8 mouse cellular contexts compared by ENCODE assay signal in genomic region chr13:36731931-36732461, GRCm38 (mm10). TPM values are rescaled to one million over a fixed set of nuclear protein-coding genes. Genes with fewer than 3 reads are reported as not detected.
A peak's percentile ranks its signal among the peaks of the same experiment; 100 is the strongest.
DNase-seq lines count a peak whose midpoint lies in the region; ATAC-seq lines count a peak whose summit lies in the region.

No protein-coding gene starts in this region.

- peaks cover 90% of the 10 kb centered on the region for H3K27me3 ChIP-seq in embryonic facial prominence, embryonic 14.5 days (replicated peaks; ENCODE audit: control insufficient read depth, insufficient read depth, low read length)
- peaks cover 54% of the 10 kb centered on the region for H3K27me3 ChIP-seq in intestine, embryonic 15.5 days (replicated peaks)
- peaks cover 18% of the 10 kb centered on the region for H3K27me3 ChIP-seq in midbrain, embryonic 15.5 days (replicated peaks)

- peak overlapping the region; percentile 35 for H3K4me3 ChIP-seq in embryonic facial prominence, embryonic 14.5 days (ENCODE audit: low read depth, low read length)
- H3K4me3 ChIP-seq in intestine, embryonic 15.5 days (replicated peaks): peak overlapping the region; percentile 34
- peak overlapping the region; percentile 57 for H3K4me3 ChIP-seq in midbrain, embryonic 15.5 days

- H3K36me3 ChIP-seq in embryonic facial prominence, embryonic 14.5 days (ENCODE audit: control insufficient read depth, insufficient read depth, low read length): no peaks in the 10 kb centered on the region
- no peaks in the 10 kb centered on the region for H3K36me3 ChIP-seq in intestine, embryonic 15.5 days
- no peaks in the 10 kb centered on the region for H3K36me3 ChIP-seq in midbrain, embryonic 15.5 days (replicated peaks)

- H3K9ac ChIP-seq in embryonic facial prominence, embryonic 14.5 days (ENCODE audit: low read depth, low read length): 0 out of 2 replicates have a peak overlapping the region, but pooled peaks have one; percentile 28
- peak overlapping the region; percentile 26 for H3K9ac ChIP-seq in intestine, embryonic 15.5 days
- peak overlapping the region; percentile 65 for H3K9ac ChIP-seq in midbrain, embryonic 15.5 days

- no peak overlapping the region for H3K27ac ChIP-seq in embryonic facial prominence, embryonic 14.5 days (replicated peaks; ENCODE audit: low read depth, low read length)
- H3K27ac ChIP-seq in intestine, embryonic 15.5 days: no peak overlapping the region
- H3K27ac ChIP-seq in midbrain, embryonic 15.5 days: peak overlapping the region; percentile 96

- no peak for ATAC-seq in embryonic facial prominence, embryonic 14.5 days (ENCODE audit: low read depth)
- ATAC-seq in intestine, embryonic 15.5 days: no peak
- ATAC-seq in midbrain, embryonic 15.5 days (replicated peaks): no peak

- DNase-seq in kidney, adult 9 months: peak; percentile 14
- DNase-seq in kidney, adult 8-10 months: no peak
- peak; percentile 60 for DNase-seq in brain, adult 2 months (ENCODE audit: low read depth, low spot score)
- no peak for DNase-seq in embryonic facial prominence, embryonic 14.5 days (ENCODE audit: low spot score)
- no peak for DNase-seq in adrenal gland, postnatal 25 days
- DNase-seq in adipocyte (ENCODE audit: low spot score): no peak

- peaks cover 25% of the 10 kb centered on the region; the same call in 1 of the 2 replicates for H3K4me1 ChIP-seq in embryonic facial prominence, embryonic 14.5 days (ENCODE audit: control insufficient read depth, insufficient read depth, low read length)
- H3K4me1 ChIP-seq in intestine, embryonic 15.5 days (replicated peaks): peaks cover 19% of the 10 kb centered on the region
- H3K4me1 ChIP-seq in midbrain, embryonic 15.5 days: peaks cover 15% of the 10 kb centered on the region; the same call in 1 of the 2 replicates

- no peaks in the 10 kb centered on the region for H3K9me3 ChIP-seq in embryonic facial prominence, embryonic 14.5 days (ENCODE audit: control insufficient read depth, low read length)
- H3K9me3 ChIP-seq in intestine, embryonic 15.5 days: no peaks in the 10 kb centered on the region
- H3K9me3 ChIP-seq in midbrain, embryonic 15.5 days: no peaks in the 10 kb centered on the region

- 0% methylated on average over 23 of the region's 23 CpGs for WGBS in embryonic facial prominence, embryonic 14.5 days
- 2% methylated on average over 23 of the region's 23 CpGs for WGBS in intestine, embryonic 15.5 days
- WGBS in midbrain, embryonic 15.5 days: under 1% methylated on average over 23 of the region's 23 CpGs

- H3K4me2 ChIP-seq in embryonic facial prominence, embryonic 14.5 days (ENCODE audit: low read depth, low read length): peak overlapping the region; percentile 54
- peak overlapping the region; percentile 89 for H3K4me2 ChIP-seq in intestine, embryonic 15.5 days (replicated peaks)
- H3K4me2 ChIP-seq in midbrain, embryonic 15.5 days: peak overlapping the region; percentile 76

RNA-seq across cellular contexts. Expression of gene Nrn1, which starts 2.9 kb away (rescaled TPM):
- polyA plus RNA-seq in embryonic facial prominence, embryonic 14.5 days (2014; fragmentation: Nextera tagmentation; extraction: Ambion mirVana): 9.4 and 12.0 TPM in 2 replicates
- polyA plus RNA-seq in intestine, embryonic 15.5 days (2015; fragmentation: Nextera tagmentation; extraction: Ambion mirVana): 49.6 and 55.1 TPM in 2 replicates
- 62.0 and 64.3 TPM in 2 replicates for polyA plus RNA-seq in midbrain, embryonic 15.5 days (2015; fragmentation: Nextera tagmentation; extraction: Ambion mirVana)
- total RNA-seq in adrenal gland, postnatal 25 days (2021): 5.3 and 5.9 TPM in 2 replicates

Comparison
In these comparisons a context has a peak if more than half of its experiments do, and no peak if none do; other contexts are left out.
1. DNase-seq: peak in kidney, adult 9 months (single experiment) and brain, adult 2 months (single experiment); none in kidney, adult 8-10 months (0 of 2), embryonic facial prominence, embryonic 14.5 days (single experiment), adrenal gland, postnatal 25 days (single experiment) and adipocyte (single experiment).
2. Peak in every context shown above with its lines, with median percentiles within 50 percentile points of each other: H3K4me2 ChIP-seq, H3K4me3 ChIP-seq and H3K9ac ChIP-seq.